Comparison of ENCODE assay signal across 25 mouse cellular contexts in genomic region chr1:180362176-180362575, GRCm38 (mm10). TPM values are rescaled to one million over a fixed set of nuclear protein-coding genes. Genes with fewer than 3 reads are reported as not detected.
DNase-seq lines count a peak whose midpoint lies in the region; ATAC-seq lines count a peak whose summit lies in the region.
"Had no signal": no experiment of that assay in that cellular context is flagged by ENCODE, and none has a peak within 500 bp of the region (broad histone marks: within the 10 kb centered on the region; RNA-seq: fewer than 3 reads in every experiment).

No protein-coding gene starts in this region.

- no peak overlapping the region for H3K4me3 ChIP-seq in kidney, embryonic 15.5 days (replicated peaks)
- H3K4me3 ChIP-seq: embryonic facial prominence, embryonic 15.5 days; forebrain, embryonic 13.5 days; heart, embryonic 13.5 days; layer of hippocampus, adult 2 months; liver, embryonic 12.5 days; megakaryocyte, embryonic 14.5 days; midbrain, embryonic 12.5 days had no signal

- peak; percentile 64; the same call in 1 of the 2 replicates for ATAC-seq in cerebellum, adult (ENCODE audit: insufficient number of reproducible peaks, low FRiP score, low TSS enrichment)
- ATAC-seq in kidney, embryonic 15.5 days (replicated peaks; ENCODE audit: low FRiP score) = no peak
- ATAC-seq: CD4-positive, CD25-positive, alpha-beta regulatory T cell, adult 4 months; forebrain, embryonic 13.5 days; liver, embryonic 12.5 days; liver, postnatal 0 days had no signal

- DNase-seq in left cerebral cortex, postnatal 4 days = peak; percentile 54
- DNase-seq in left cerebral cortex, adult 18-20 months (ENCODE audit: low spot score in 2 of 2) = no peak
- DNase-seq in cerebellum, adult 18-20 months = peak; percentile 73 to 84
- peak; percentile 75 to 82 for DNase-seq in cerebellum, postnatal 10 days
- DNase-seq in embryo, embryonic 9.5 days (ENCODE audit: extremely low spot score) = no peak
- DNase-seq in spleen, adult 18-20 months = no peak
- DNase-seq: adrenal gland, postnatal 25 days; embryo, embryonic 11 days; gastrocnemius, postnatal 25 days; heart, postnatal 10 days; kidney, adult 11 months; kidney, postnatal 25 days; liver, postnatal 0 days; lung, postnatal 4 days had no signal

- H3K9me3 ChIP-seq in kidney, embryonic 15.5 days (replicated peaks) = no peaks in the 10 kb centered on the region
- H3K9me3 ChIP-seq: embryonic facial prominence, embryonic 15.5 days; forebrain, embryonic 13.5 days; heart, embryonic 13.5 days; liver, embryonic 12.5 days; midbrain, embryonic 12.5 days had no signal

- no peak overlapping the region for H3K27ac ChIP-seq in kidney, embryonic 15.5 days
- H3K27ac ChIP-seq: embryonic facial prominence, embryonic 15.5 days; forebrain, embryonic 13.5 days; hindbrain, embryonic 14.5 days; midbrain, embryonic 12.5 days had no signal

- no peaks in the 10 kb centered on the region for H3K27me3 ChIP-seq in kidney, embryonic 15.5 days
- H3K27me3 ChIP-seq: embryonic facial prominence, embryonic 15.5 days; forebrain, embryonic 13.5 days; liver, embryonic 12.5 days; megakaryocyte, embryonic 14.5 days; midbrain, embryonic 12.5 days had no signal

- intact Hi-C loops in left cerebral cortex, postnatal 4 days (cut with DNase I) = no loop called here

- H3K4me2 ChIP-seq in kidney, embryonic 15.5 days = no peak overlapping the region
- H3K4me2 ChIP-seq: embryonic facial prominence, embryonic 15.5 days; forebrain, embryonic 13.5 days; heart, embryonic 13.5 days; hindbrain, embryonic 14.5 days; liver, embryonic 12.5 days; midbrain, embryonic 12.5 days had no signal

- peaks cover 65% of the 10 kb centered on the region for H3K4me1 ChIP-seq in kidney, embryonic 15.5 days

- peaks cover 6% of the 10 kb centered on the region; the same call in 1 of the 2 replicates for H3K36me3 ChIP-seq in kidney, embryonic 15.5 days
- H3K36me3 ChIP-seq: embryonic facial prominence, embryonic 15.5 days; liver, embryonic 12.5 days; midbrain, embryonic 12.5 days had no signal

- 85% methylated on average over 4 of the region's 4 CpGs for WGBS in kidney, embryonic 15.5 days

- H3K9ac ChIP-seq in kidney, embryonic 15.5 days = no peak overlapping the region
- H3K9ac ChIP-seq: embryonic facial prominence, embryonic 15.5 days; forebrain, embryonic 13.5 days; heart, embryonic 13.5 days; hindbrain, embryonic 14.5 days; liver, embryonic 12.5 days; liver, postnatal 0 days; midbrain, embryonic 12.5 days had no signal

RNA-seq across cellular contexts. Expression of gene Itpkb, which starts 31.9 kb away (rescaled TPM):
- total RNA-seq in left cerebral cortex, postnatal 4 days (2021) = 10 to 100 TPM; 12.1 to 12.3 TPM
- 10 to 100 TPM; 18.3 to 20.2 TPM for total RNA-seq in left cerebral cortex, adult 18-20 months (2021)
- polyA plus RNA-seq in kidney, embryonic 15.5 days (2015; fragmentation: Nextera tagmentation; extraction: Ambion mirVana) = 8.8 and 9.4 TPM in 2 replicates

Comparison
In these comparisons a context has a peak if more than half of its experiments do, and no peak if none do; other contexts are left out.
1. DNase-seq: peak in left cerebral cortex, postnatal 4 days (single experiment), cerebellum, adult 18-20 months (2 of 2) and cerebellum, postnatal 10 days (2 of 2); none in left cerebral cortex, adult 18-20 months (0 of 2), embryo, embryonic 9.5 days (single experiment) and spleen, adult 18-20 months (0 of 2).